Mouse (Mus musculus) heart, adult 2 months (tissue): Measurements from ENCODE around the gene Ppp1r15b.

Experiments
- EP300 ChIP-seq: fragments of 200-500 bp; IDR thresholded peaks from 2 replicates; pipeline ENCODE4 v1.6.1; 2011; ENCODE audit warnings: low read depth, low read length, control low read depth; ENCODE audit not compliant: insufficient read depth
- POLR2A ChIP-seq: fragments of 200-500 bp; IDR thresholded peaks from 2 replicates; pipeline ENCODE4 v1.6.1; 2011; ENCODE audit warnings: mild to moderate bottlenecking, low read depth, low read length, control low read depth; ENCODE audit not compliant: insufficient read depth

DNA sequence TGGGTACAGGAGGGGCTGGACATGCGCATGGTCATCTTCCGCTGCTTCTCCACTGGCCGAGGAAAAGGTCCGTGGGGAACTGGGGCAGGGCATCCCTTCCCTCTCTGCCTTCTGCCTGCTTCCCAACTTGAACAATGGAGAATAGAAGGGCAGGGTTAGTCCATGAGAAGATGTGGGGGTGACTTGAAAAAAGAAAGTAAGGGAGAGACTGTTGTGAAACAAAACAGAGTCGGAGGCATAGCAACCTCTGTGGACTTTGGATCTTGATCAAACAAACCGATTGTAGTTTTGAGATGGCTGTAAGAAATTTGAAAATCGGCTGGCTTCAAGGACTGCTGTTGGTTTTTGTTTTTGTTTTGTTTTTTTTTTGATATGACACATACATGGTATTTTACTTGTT lies 37.2 kb upstream of the Ppp1r15b start:
- TF ChIP-seq EP300 (no peak), POLR2A (no peak)
